Mouse (Mus musculus): ENCODE measurements around the gene Dgkq. TPM values are rescaled to one million over a fixed set of nuclear protein-coding genes. Genes with fewer than 3 reads are reported as not detected.

The Dgkq gene
- total and polyA plus RNA-seq, 3 experiments: 11.3 TPM; not detected in 1

- Histone ChIP-seq H3K36me3 (ENCODE audit: control insufficient read depth in 1 of 2, insufficient read depth in 2 of 2, low read length in 2 of 2) (peaks cover 0 to 4% of the 10 kb centered on the region in 2 experiments; a peak in 1 of 4 replicates), H3K79me2 (ENCODE audit: control insufficient read depth, insufficient read depth, low read length, poor library complexity) (no peaks in the 10 kb centered on the region), H3K4me1 (ENCODE audit: control insufficient read depth in 1 of 2, insufficient read depth in 2 of 2, low read length in 2 of 2) (no peaks in the 10 kb centered on the region), H3K4me3 (ENCODE audit: control insufficient read depth in 1 of 2, insufficient read depth in 1 of 2, low read depth in 2 of 2, low read length in 2 of 2) (no peak overlapping the region), H3K27ac (ENCODE audit: control insufficient read depth, low read depth, low read length) (no peak overlapping the region), H3K9ac (ENCODE audit: control insufficient read depth, low read depth, low read length, poor library complexity, severe bottlenecking) (no peak overlapping the region), H3K9me3 (replicated peaks; ENCODE audit: insufficient read depth, low read length) (no peaks in the 10 kb centered on the region), H3K27me3 (ENCODE audit: control insufficient read depth in 1 of 2, insufficient read depth in 2 of 2, low read length in 2 of 2) (no peaks in the 10 kb centered on the region)
- TF ChIP-seq NELFE (IDR thresholded peaks at IDR 0.05; ENCODE audit: low read depth, low read length): no peak
- TF ChIP-seq NRF1 (IDR thresholded peaks at IDR 0.05; ENCODE audit: insufficient read depth, low read depth, low read length, poor library complexity, severe bottlenecking): no peak
- TF ChIP-seq EP300 (IDR thresholded peaks at IDR 0.05; ENCODE audit: low read depth in 1 of 2, low read length in 2 of 2): no peak
- TF ChIP-seq GABPA (IDR thresholded peaks at IDR 0.05; ENCODE audit: low read depth, low read length): no peak
- TF ChIP-seq ZKSCAN1 (IDR thresholded peaks at IDR 0.05; ENCODE audit: low read depth, low read length): no peak
- TF ChIP-seq UBTF (IDR thresholded peaks at IDR 0.05; ENCODE audit: borderline replicate concordance, insufficient read depth, low read depth, low read length): no peak
- no peak for TF ChIP-seq MXI1 (IDR thresholded peaks at IDR 0.05; ENCODE audit: low read depth, low read length)
- no peak for DNase-seq (ENCODE audit: low read depth, low spot score)
Measured at GRCm38 (mm10) chr5:108651136-108651720, 18.2 kb downstream of the Dgkq start.

GRCm38 (mm10) chr5:108650341-108650740, 19.1 kb downstream of the Dgkq start:
- no peak for DNase-seq (ENCODE audit: low read depth, low spot score)
- no peaks in the 10 kb centered on the region for H3K79me2 ChIP-seq (ENCODE audit: control insufficient read depth, insufficient read depth, low read length, poor library complexity)
- H3K9me3 ChIP-seq (replicated peaks; ENCODE audit: insufficient read depth, low read length): no peaks in the 10 kb centered on the region
- H3K27me3 ChIP-seq (ENCODE audit: control insufficient read depth in 1 of 2, insufficient read depth in 2 of 2, low read length in 2 of 2): no peaks in the 10 kb centered on the region
- no peak overlapping the region for H3K4me3 ChIP-seq (ENCODE audit: control insufficient read depth in 1 of 2, insufficient read depth in 1 of 2, low read depth in 2 of 2, low read length in 2 of 2)
- TF ChIP-seq MAZ (IDR thresholded peaks at IDR 0.05; ENCODE audit: low read depth, low read length) (no peak), POLR2AphosphoS2 (IDR thresholded peaks at IDR 0.05; ENCODE audit: low read length) (no peak), E2F4 (IDR thresholded peaks at IDR 0.05; ENCODE audit: borderline replicate concordance, low read depth, low read length) (no peak), ELF1 (IDR thresholded peaks at IDR 0.05; ENCODE audit: low read depth, low read length) (no peak), POLR2A (IDR thresholded peaks at IDR 0.05; ENCODE audit: control insufficient read depth in 1 of 2, insufficient read depth in 1 of 2, low read depth in 1 of 2, low read length in 2 of 2, poor library complexity in 1 of 2) (no peak), MAFK (IDR thresholded peaks at IDR 0.05; ENCODE audit: borderline replicate concordance, low read depth, low read length) (no peak), RCOR1 (IDR thresholded peaks at IDR 0.05; ENCODE audit: low read depth, low read length) (no peak), EP300 (IDR thresholded peaks at IDR 0.05; ENCODE audit: low read depth in 1 of 2, low read length in 2 of 2) (no peak), MYB (IDR thresholded peaks at IDR 0.05; ENCODE audit: low read depth, low read length) (no peak), JUND (IDR thresholded peaks at IDR 0.05; ENCODE audit: low read depth, low read length) (no peak), ZKSCAN1 (IDR thresholded peaks at IDR 0.05; ENCODE audit: low read depth, low read length) (no peak), CTCF (IDR thresholded peaks at IDR 0.05 in 2 of 3, conservative IDR thresholded peaks at IDR 0.05 in 1 of 3; ENCODE audit: control insufficient read depth in 1 of 3, insufficient read depth in 1 of 3, low read depth in 2 of 3, low read length in 3 of 3, poor library complexity in 1 of 3, severe bottlenecking in 1 of 3) (no peak), NRF1 (IDR thresholded peaks at IDR 0.05; ENCODE audit: insufficient read depth, low read depth, low read length, poor library complexity, severe bottlenecking) (no peak), CHD2 (IDR thresholded peaks at IDR 0.05; ENCODE audit: low read length) (no peak), GATA1 (IDR thresholded peaks at IDR 0.05; ENCODE audit: low read depth, low read length) (no peak), TAL1 (IDR thresholded peaks at IDR 0.05; ENCODE audit: low read length) (no peak)
- no peaks in the 10 kb centered on the region for H3K4me1 ChIP-seq (ENCODE audit: control insufficient read depth in 1 of 2, insufficient read depth in 2 of 2, low read length in 2 of 2)
- no peak overlapping the region for H3K27ac ChIP-seq (ENCODE audit: control insufficient read depth, low read depth, low read length)
- H3K9ac ChIP-seq (ENCODE audit: control insufficient read depth, low read depth, low read length, poor library complexity, severe bottlenecking): no peak overlapping the region
- peaks cover 0 to 7% of the 10 kb centered on the region in 2 experiments; a peak in 1 of 4 replicates for H3K36me3 ChIP-seq (ENCODE audit: control insufficient read depth in 1 of 2, insufficient read depth in 2 of 2, low read length in 2 of 2)

Data from MEL (cell line).